Mouse (Mus musculus): ENCODE measurements around the gene Vmn2r73.

The Vmn2r73 gene

GRCm38 (mm10) chr7:85876166-85876565, at the start of gene Vmn2r73:
Gene Vmn2r73, minus strand, starts transcription at chr7:85876266.
- in situ Hi-C loops (cut with MboI; ENCODE audit: low pct_unique_long_range_greater_than_20kb in 1 of 2, low sequenced_read_pairs in 2 of 2, unreplicated experiment in 1 of 2), result no loop called here

- in situ Hi-C loops (cut with MboI; ENCODE audit: low pct_unique_long_range_greater_than_20kb in 1 of 2, low sequenced_read_pairs in 2 of 2, unreplicated experiment in 1 of 2), result no loop called here
These were observed 35.7 kb downstream of the Vmn2r73 start for GRCm38 (mm10) chr7:85840090-85840948.

DNA sequence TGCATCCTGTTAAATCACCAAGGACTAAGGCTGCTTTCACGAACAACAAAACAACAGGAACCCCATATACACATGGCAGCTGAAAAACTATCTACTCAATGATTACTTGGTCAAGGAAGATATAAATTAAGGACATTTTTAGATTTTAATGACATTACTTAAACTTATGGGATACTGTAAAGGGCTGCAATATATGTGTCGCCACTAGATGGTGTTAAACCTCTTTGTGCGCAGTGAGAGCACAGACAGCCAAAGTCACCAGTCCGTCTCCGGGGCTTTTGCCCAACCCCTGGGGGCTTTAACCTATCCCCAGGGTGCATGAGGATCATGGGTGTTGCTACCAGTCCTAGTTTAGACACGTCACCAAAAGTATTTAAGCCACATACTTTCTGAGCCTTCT, 58.0 kb downstream of the Vmn2r73 start:
- in situ Hi-C loops (cut with MboI; ENCODE audit: low pct_unique_long_range_greater_than_20kb in 1 of 2, low sequenced_read_pairs in 2 of 2, unreplicated experiment in 1 of 2), result loop anchor here in 1 of 2 experiments (10.0 kb wide), 1 partner anchor 397 kb away; no protein-coding TSS in a partner anchor

Measured in mouse embryonic stem cell (cell line).